Mouse (Mus musculus) embryonic facial prominence, embryonic 15.5 days (tissue): ENCODE results near the gene Lmcd1. TPM values are rescaled to one million over a fixed set of nuclear protein-coding genes. Genes with fewer than 3 reads are reported as not detected.

Experiments used
- ATAC-seq: fragments of 200-750 bp; cut with Nextera tagmentation; 2 replicates; pipeline ENCODE4 v1.8.0; 2017; ENCODE audit warnings: low read depth, moderate TSS enrichment; ENCODE audit not compliant: insufficient number of reproducible peaks, low FRiP score, low TSS enrichment
- H3K27ac ChIP-seq: fragments of 300-500 bp; sonication (generic); replicated peaks from 2 replicates; pipeline ENCODE4 v1.5.1; 2015; ENCODE audit warnings: mild to moderate bottlenecking, inconsistent platforms
- H3K27me3 ChIP-seq: fragments of 300-500 bp; sonication (generic); 2 replicates; pipeline ENCODE4 v1.6.1; 2015; ENCODE audit warnings: inconsistent platforms
- H3K36me3 ChIP-seq: fragments of 300-500 bp; sonication (generic); 2 replicates; pipeline ENCODE4 v1.6.1; 2015; ENCODE audit warnings: mild to moderate bottlenecking, inconsistent platforms
- H3K4me1 ChIP-seq: fragments of 300-500 bp; sonication (generic); 2 replicates; pipeline ENCODE4 v1.6.1; 2015; ENCODE audit warnings: inconsistent platforms
- H3K4me2 ChIP-seq: fragments of 300-500 bp; sonication (generic); replicated peaks from 2 replicates; pipeline ENCODE4 v1.6.1; 2015; ENCODE audit warnings: mild to moderate bottlenecking, inconsistent platforms
- H3K4me3 ChIP-seq: fragments of 300-500 bp; sonication (generic); replicated peaks from 2 replicates; pipeline ENCODE4 v1.5.1; 2015; ENCODE audit warnings: mild to moderate bottlenecking, inconsistent platforms
- H3K9ac ChIP-seq: fragments of 300-500 bp; sonication (generic); 2 replicates; pipeline ENCODE4 v1.6.1; 2015; ENCODE audit warnings: inconsistent platforms
- H3K9me3 ChIP-seq: fragments of 300-500 bp; sonication (generic); replicated peaks from 2 replicates; pipeline ENCODE4 v1.6.1; 2016; ENCODE audit warnings: inconsistent platforms
- WGBS: fragments of 180-500 bp; shearing (Covaris S2); methylation state at CpG from one replicate; pipeline ENCODE4 v1.1.7; 2015; 5-methylcytosine and 5-hydroxymethylcytosine counted together
- polyA plus RNA-seq: library from polyadenylated mRNA; unstranded; fragments of >200 nt; fragmentation: Nextera tagmentation; extraction: Ambion mirVana; gene quantifications from 2 replicates; pipeline ENCODE4 v1.2.1, GENCODE M21; 2015

Gene Lmcd1
- polyA plus RNA-seq, 1 experiment from 2014 or later: 104 TPM

- no peak overlapping the region for H3K4me3 ChIP-seq
- H3K36me3 ChIP-seq: peaks cover 21% of the 10 kb centered on the region
- WGBS: 86% methylated on average over 4 of the region's 4 CpGs
- no peak for ATAC-seq
- peak overlapping the region; percentile 68 for H3K27ac ChIP-seq
- no peaks in the 10 kb centered on the region for H3K9me3 ChIP-seq
- H3K4me1 ChIP-seq: peaks cover 19% of the 10 kb centered on the region
- no peak overlapping the region for H3K9ac ChIP-seq
- H3K27me3 ChIP-seq: no peaks in the 10 kb centered on the region
- H3K4me2 ChIP-seq: no peak overlapping the region
These were observed 45.9 kb downstream of the Lmcd1 start for GRCm38 (mm10) chr6:112319449-112319848.

- Histone ChIP-seq H3K27me3 (no peaks in the 10 kb centered on the region), H3K4me2 (no peak overlapping the region), H3K9me3 (no peaks in the 10 kb centered on the region), H3K9ac (no peak overlapping the region), H3K4me1 (peaks cover 19% of the 10 kb centered on the region), H3K36me3 (peaks cover 18% of the 10 kb centered on the region), H3K27ac (peak overlapping the region; percentile 68), H3K4me3 (no peak overlapping the region)
- 29% methylated on average over 5 of the region's 5 CpGs for WGBS
- ATAC-seq: peak; percentile 92
These were observed 47.1 kb downstream of the Lmcd1 start for GRCm38 (mm10) chr6:112320679-112321078.

- WGBS: 78% methylated on average over 5 of the region's 5 CpGs
- no peaks in the 10 kb centered on the region for H3K27me3 ChIP-seq
- no peak overlapping the region for H3K27ac ChIP-seq
- H3K4me2 ChIP-seq: no peak overlapping the region
- no peaks in the 10 kb centered on the region for H3K9me3 ChIP-seq
- H3K9ac ChIP-seq: no peak overlapping the region
- H3K4me3 ChIP-seq: no peak overlapping the region
- H3K4me1 ChIP-seq: peaks cover 19% of the 10 kb centered on the region
- H3K36me3 ChIP-seq: 0 out of 2 replicates have a peak, but pooled peaks cover 4% of the 10 kb centered on the region
- no peak for ATAC-seq
These were observed 49.4 kb downstream of the Lmcd1 start for GRCm38 (mm10) chr6:112322916-112323315.

- 92% methylated on average over 3 of the region's 3 CpGs for WGBS
- Histone ChIP-seq H3K27ac (no peak overlapping the region), H3K4me3 (no peak overlapping the region), H3K9me3 (no peaks in the 10 kb centered on the region), H3K4me2 (no peak overlapping the region), H3K36me3 (peaks cover 12% of the 10 kb centered on the region; the same call in 1 of the 2 replicates), H3K9ac (no peak overlapping the region), H3K27me3 (no peaks in the 10 kb centered on the region), H3K4me1 (peaks cover 8% of the 10 kb centered on the region)
- no peak for ATAC-seq
These were observed 51.7 kb downstream of the Lmcd1 start for GRCm38 (mm10) chr6:112325213-112325612.

GRCm38 (mm10) chr6:112327793-112328192 lies 54.2 kb downstream of the Lmcd1 start:
- H3K9ac ChIP-seq: no peak overlapping the region
- ATAC-seq: no peak
- H3K4me3 ChIP-seq: no peak overlapping the region
- H3K27me3 ChIP-seq: no peaks in the 10 kb centered on the region
- H3K36me3 ChIP-seq: peaks cover 16% of the 10 kb centered on the region
- H3K4me2 ChIP-seq: no peak overlapping the region
- H3K4me1 ChIP-seq: no peaks in the 10 kb centered on the region
- 72% methylated on average over 5 of the region's 5 CpGs for WGBS
- H3K9me3 ChIP-seq: no peaks in the 10 kb centered on the region
- no peak overlapping the region for H3K27ac ChIP-seq

GRCm38 (mm10) chr6:112330520-112331222 lies 57.1 kb downstream of the Lmcd1 start:
- Histone ChIP-seq H3K9me3 (no peaks in the 10 kb centered on the region), H3K36me3 (peaks cover 16% of the 10 kb centered on the region), H3K4me3 (no peak overlapping the region), H3K9ac (no peak overlapping the region), H3K4me1 (no peaks in the 10 kb centered on the region), H3K27me3 (no peaks in the 10 kb centered on the region), H3K4me2 (no peak overlapping the region), H3K27ac (no peak overlapping the region)
- ATAC-seq: no peak
- 78% methylated on average over 5 of the region's 5 CpGs for WGBS

GRCm38 (mm10) chr6:112331223-112331598 lies 57.7 kb downstream of the Lmcd1 start:
- Histone ChIP-seq H3K27me3 (no peaks in the 10 kb centered on the region), H3K4me1 (no peaks in the 10 kb centered on the region), H3K4me2 (no peak overlapping the region), H3K27ac (no peak overlapping the region), H3K4me3 (no peak overlapping the region), H3K9me3 (no peaks in the 10 kb centered on the region), H3K36me3 (peaks cover 16% of the 10 kb centered on the region), H3K9ac (no peak overlapping the region)
- WGBS: 86% methylated on average over 6 of the region's 6 CpGs
- no peak for ATAC-seq

GRCm38 (mm10) chr6:112333930-112334329 lies 60.4 kb downstream of the Lmcd1 start:
- H3K27ac ChIP-seq: no peak overlapping the region
- peaks cover 10% of the 10 kb centered on the region for H3K36me3 ChIP-seq
- no peak overlapping the region for H3K9ac ChIP-seq
- no peaks in the 10 kb centered on the region for H3K27me3 ChIP-seq
- 78% methylated on average over 5 of the region's 5 CpGs for WGBS
- peaks cover 8% of the 10 kb centered on the region for H3K4me1 ChIP-seq
- H3K4me3 ChIP-seq: no peak overlapping the region
- no peak for ATAC-seq
- H3K9me3 ChIP-seq: no peaks in the 10 kb centered on the region
- no peak overlapping the region for H3K4me2 ChIP-seq

- Histone ChIP-seq H3K4me1 (peaks cover 8% of the 10 kb centered on the region), H3K4me2 (no peak overlapping the region), H3K9ac (no peak overlapping the region), H3K9me3 (no peaks in the 10 kb centered on the region), H3K27ac (peak overlapping the region; percentile 74), H3K27me3 (no peaks in the 10 kb centered on the region), H3K36me3 (no peaks in the 10 kb centered on the region), H3K4me3 (no peak overlapping the region)
- 47% methylated on average over 6 of the region's 6 CpGs for WGBS
- 0 out of 2 replicates have a peak, but pooled peaks have one; percentile 72 for ATAC-seq
These were observed 64.1 kb downstream of the Lmcd1 start for GRCm38 (mm10) chr6:112337667-112338066.

GRCm38 (mm10) chr6:112339016-112339415 lies 65.5 kb downstream of the Lmcd1 start:
- no peak overlapping the region for H3K27ac ChIP-seq
- peaks cover 8% of the 10 kb centered on the region for H3K4me1 ChIP-seq
- no peaks in the 10 kb centered on the region for H3K36me3 ChIP-seq
- H3K4me3 ChIP-seq: no peak overlapping the region
- 79% methylated on average over 4 of the region's 4 CpGs for WGBS
- H3K27me3 ChIP-seq: no peaks in the 10 kb centered on the region
- no peak for ATAC-seq
- no peaks in the 10 kb centered on the region for H3K9me3 ChIP-seq
- no peak overlapping the region for H3K4me2 ChIP-seq
- H3K9ac ChIP-seq: no peak overlapping the region

- H3K36me3 ChIP-seq: no peaks in the 10 kb centered on the region
- no peak overlapping the region for H3K9ac ChIP-seq
- no peaks in the 10 kb centered on the region for H3K9me3 ChIP-seq
- no peak overlapping the region for H3K27ac ChIP-seq
- 84% methylated on average over 4 of the region's 4 CpGs for whole genome bisulfite sequencing
- no peaks in the 10 kb centered on the region for H3K4me1 ChIP-seq
- no peak overlapping the region for H3K4me3 ChIP-seq
- ATAC-seq: no peak
- H3K27me3 ChIP-seq: no peaks in the 10 kb centered on the region
- H3K4me2 ChIP-seq: no peak overlapping the region
These were observed 76.9 kb downstream of the Lmcd1 start for GRCm38 (mm10) chr6:112350452-112350851.

- H3K27ac ChIP-seq: no peak overlapping the region
- WGBS: 50% methylated on average over 1 of the region's 1 CpGs
- H3K9ac ChIP-seq: no peak overlapping the region
- H3K9me3 ChIP-seq: no peaks in the 10 kb centered on the region
- H3K4me3 ChIP-seq: no peak overlapping the region
- H3K4me1 ChIP-seq: peaks cover 16% of the 10 kb centered on the region
- no peaks in the 10 kb centered on the region for H3K36me3 ChIP-seq
- no peaks in the 10 kb centered on the region for H3K27me3 ChIP-seq
- H3K4me2 ChIP-seq: no peak overlapping the region
- no peak for ATAC-seq
These were observed 85.8 kb downstream of the Lmcd1 start for GRCm38 (mm10) chr6:112359341-112359740.
